Mouse (Mus musculus) cerebral cortex, adult 2 months (tissue): ENCODE results near the gene Ttc21a.

Experiments
- WGBS: fragments of 180-500 bp; shearing (Covaris S2); methylation state at CpG from one replicate; pipeline ENCODE4 v1.1.7; 2018; 5-methylcytosine and 5-hydroxymethylcytosine counted together

Ttc21a gene

GRCm38 (mm10) chr9:119996080-119996479 is 58.7 kb downstream of the Ttc21a start:
- 90% methylated on average over 4 of the region's 4 CpGs for WGBS

DNA sequence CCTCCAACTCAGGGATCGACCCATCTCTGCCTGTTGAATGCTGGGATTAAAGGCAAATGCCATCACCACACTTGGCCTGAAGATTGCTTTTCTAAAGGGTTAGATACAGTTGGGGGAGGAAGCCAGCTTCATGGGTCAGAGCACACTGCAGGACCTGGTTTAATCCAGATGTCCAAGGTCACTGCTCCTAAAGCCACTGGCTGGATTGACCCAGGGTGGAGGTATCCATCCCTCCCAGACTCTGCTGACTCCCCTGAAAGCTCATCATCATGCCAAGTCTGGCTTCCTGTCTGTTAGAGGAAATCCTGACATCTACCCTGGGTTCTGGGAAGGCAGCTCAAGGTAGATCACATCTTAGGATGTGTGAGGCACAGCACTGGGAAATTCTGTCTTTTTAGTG is 61.4 kb downstream of the Ttc21a start:
- WGBS: 85% methylated on average over 1 of the region's 1 CpGs

- 72% methylated on average over 6 of the region's 6 CpGs for WGBS
Measured at GRCm38 (mm10) chr9:119999636-120000035, 62.2 kb downstream of the Ttc21a start.

DNA sequence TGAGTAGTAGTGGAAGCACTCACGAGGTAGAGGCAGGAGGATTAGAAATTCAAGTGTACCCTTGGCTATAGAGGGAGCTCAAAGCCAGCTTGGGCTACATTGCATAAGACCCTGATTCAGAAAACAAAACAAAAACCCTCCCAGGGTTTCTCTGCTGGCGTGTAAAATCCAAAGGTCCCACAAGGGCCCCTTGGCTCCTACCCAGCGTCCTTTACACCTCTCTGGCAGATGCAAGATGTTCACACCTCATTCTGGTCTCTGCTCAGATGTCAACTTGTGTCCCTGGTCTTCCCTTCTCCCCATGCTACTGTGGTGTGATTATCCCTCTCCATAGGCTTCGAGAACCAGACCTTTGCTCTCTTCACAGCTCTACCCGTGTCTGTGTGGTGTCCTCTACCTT is 63.4 kb downstream of the Ttc21a start:
- WGBS: 87% methylated on average over 5 of the region's 5 CpGs

DNA sequence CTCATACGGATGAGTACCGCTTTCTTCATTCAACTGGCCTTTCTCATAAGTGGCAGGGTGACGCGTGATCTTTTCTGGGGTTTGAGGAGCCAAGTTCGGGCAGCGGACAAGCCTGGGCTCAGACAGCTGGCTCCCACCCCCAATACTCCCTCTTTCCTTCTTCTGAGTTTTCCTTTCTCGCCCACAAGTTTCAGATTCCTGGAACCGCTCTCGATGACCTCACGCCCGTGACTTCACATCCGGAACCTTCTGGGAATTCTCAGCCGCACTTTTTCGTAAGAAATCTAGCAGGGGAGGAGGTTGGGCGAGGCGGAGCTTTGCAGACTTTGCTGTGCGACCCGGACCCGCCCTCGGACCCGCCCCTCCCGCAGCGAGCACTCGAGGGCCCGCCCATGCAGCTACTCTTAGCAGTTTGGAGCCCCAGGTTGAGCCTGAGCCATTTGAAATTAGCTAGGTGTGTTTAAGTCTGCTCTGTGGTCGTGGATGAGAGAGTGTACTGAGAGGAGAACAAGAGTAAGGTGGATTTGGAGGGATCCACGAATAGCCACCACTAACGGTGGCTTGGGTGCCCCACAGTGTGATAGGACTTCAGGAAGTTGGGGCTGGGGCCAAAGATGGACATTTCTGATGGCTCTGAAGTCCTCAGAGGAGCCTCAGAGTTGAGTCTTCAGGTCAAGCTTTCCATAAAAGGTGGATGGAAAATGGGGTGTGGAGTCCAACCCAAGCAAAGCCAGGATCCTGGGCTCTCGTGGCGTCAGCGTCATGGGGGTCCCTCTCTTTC is 64.7 kb downstream of the Ttc21a start:
- 11% methylated on average over 31 of the region's 31 CpGs for whole genome bisulfite sequencing

- 94% methylated on average over 5 of the region's 5 CpGs for WGBS
Measured at GRCm38 (mm10) chr9:120002893-120003292, 65.5 kb downstream of the Ttc21a start.

DNA sequence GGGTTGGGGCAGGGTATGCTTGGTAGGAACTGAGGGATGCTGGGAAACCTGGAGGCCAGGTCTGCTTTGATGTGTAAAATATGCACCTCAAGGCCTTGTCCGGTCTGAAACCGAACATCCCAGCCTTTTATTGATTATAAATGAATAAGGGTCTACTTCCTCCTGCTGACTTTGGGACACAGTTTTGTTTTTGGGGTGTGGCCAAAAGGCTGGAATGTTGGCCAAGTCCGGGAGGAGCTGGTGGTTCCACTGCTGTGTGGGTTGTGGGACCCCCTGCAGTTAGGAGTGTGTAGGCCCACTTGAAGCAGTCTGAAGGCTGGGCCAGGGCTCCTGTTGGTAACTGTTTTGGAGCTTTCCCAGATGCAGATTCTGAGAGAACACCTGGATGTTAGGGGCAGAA is 68.5 kb downstream of the Ttc21a start:
- 71% methylated on average over 3 of the region's 3 CpGs for WGBS

GRCm38 (mm10) chr9:120007833-120008232 is 70.4 kb downstream of the Ttc21a start:
- WGBS: 100% methylated on average over 1 of the region's 1 CpGs

DNA sequence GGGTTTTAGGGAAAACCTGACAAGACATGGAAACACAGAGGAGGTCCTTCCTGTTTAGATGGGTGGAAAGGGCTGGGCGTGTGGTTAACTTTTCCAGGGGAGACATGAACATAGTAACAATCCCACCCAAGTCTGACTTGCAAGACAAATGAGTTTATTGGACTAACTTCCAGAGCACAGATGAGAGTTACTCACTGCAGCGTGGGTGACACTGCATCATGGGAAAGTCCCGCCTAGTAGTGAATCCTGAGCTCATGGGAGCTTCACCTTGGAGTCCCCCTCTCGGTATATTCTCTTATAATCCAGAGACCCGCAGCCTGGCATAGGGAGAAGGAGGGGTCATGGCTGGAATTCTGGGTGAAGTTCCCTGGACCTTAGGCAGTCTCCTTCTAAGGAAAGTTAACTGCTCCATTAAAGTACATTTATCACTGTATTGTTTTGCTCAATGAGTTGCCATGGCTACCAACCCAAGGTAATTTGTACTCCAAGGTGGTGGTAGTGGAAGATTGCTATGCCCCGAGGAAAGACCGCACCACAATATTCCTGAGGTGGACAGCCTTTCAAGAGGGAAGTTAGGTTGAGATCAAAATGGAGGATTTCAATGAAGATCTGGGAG is 71.9 kb downstream of the Ttc21a start:
- 76% methylated on average over 7 of the region's 7 CpGs for WGBS

- 96% methylated on average over 3 of the region's 3 CpGs for WGBS
Measured at GRCm38 (mm10) chr9:120009871-120010270, 72.5 kb downstream of the Ttc21a start.

GRCm38 (mm10) chr9:120010781-120011511 is 73.5 kb downstream of the Ttc21a start:
- WGBS: 3% methylated on average over 57 of the region's 60 CpGs

DNA sequence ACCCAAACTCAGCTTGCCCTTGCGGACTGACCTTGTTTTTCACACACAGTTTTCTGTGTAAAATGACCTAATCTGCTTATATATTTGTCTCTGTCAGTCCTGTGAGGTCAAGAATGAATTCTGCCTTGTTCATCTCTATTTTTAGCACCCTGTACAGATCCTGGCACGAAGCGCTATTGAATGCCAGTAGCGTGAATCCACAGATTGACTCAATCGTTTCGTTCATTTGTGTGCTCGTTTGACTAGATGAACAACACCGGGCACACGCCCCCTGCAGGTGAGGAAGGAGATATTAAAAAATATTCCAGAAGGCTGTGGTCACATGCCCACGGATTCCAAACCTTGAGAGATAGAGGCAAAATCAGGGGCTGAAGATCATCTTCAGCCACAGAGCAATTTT is 74.1 kb downstream of the Ttc21a start:
- under 1% methylated on average over 10 of the region's 10 CpGs for WGBS

DNA sequence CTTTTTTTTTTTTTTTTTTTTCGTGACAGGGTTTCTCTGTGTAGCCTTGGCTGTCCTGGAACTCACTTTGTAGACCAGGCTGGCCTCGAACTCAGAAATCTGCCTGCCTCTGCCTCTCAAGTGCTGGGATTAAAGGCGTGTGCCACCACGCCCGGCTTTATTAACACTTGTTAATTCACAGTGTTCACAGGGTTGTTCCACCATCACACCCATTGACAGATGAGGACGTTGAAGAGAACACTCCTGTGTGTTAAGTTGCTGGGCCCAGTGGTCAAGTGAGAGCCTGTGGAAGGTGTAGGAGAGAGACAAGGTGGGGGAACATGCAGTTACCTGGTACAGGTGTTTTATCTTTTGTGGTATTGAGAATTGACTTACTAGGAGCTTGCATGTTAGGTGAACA is 74.8 kb downstream of the Ttc21a start:
- 72% methylated on average over 6 of the region's 6 CpGs for WGBS

GRCm38 (mm10) chr9:120012781-120013180 is 75.4 kb downstream of the Ttc21a start:
- 61% methylated on average over 5 of the region's 5 CpGs for WGBS

GRCm38 (mm10) chr9:120013251-120013820 is 75.9 kb downstream of the Ttc21a start:
- WGBS: 58% methylated on average over 11 of the region's 11 CpGs

DNA sequence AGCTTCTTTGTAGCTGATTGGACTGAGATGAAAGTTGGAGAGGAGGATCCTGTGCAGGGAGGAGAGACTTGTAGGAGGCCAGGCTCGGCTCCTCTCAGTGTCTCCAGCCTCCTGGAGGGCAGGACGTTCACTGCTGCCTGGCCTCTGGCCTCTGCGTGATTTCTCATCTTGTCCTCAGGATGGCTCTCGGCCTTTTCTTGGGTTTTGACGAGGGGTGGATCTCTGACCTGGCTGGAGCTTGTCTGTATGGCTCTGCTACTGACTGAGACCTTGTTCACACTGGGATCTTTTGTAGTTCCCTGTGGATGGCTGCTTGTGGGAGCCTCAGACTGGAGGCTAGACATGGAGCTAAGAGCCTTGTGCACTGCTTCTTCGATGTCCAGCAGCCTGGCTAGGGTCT is 77.4 kb downstream of the Ttc21a start:
- 75% methylated on average over 6 of the region's 6 CpGs for WGBS

DNA sequence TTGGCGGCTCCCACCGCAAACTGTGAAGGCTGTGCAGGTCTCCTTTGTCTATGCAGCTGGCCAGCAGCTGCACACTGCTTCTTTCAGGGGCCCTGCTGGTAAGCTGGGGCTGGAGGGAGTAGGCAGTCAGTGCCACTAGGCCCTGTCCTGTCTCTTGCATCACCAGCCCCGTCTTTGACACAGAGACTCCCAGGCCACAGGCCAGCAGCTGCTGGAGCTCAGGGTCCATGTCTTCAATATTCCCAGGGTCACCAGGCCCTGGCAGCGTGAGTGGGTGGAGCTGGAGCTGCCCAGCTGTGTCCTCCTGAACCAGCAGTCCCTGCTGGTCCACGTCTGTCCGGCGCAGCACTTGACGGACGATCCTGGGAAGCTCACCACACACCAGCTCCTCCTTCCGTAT is 79.5 kb downstream of the Ttc21a start:
- 77% methylated on average over 10 of the region's 10 CpGs for WGBS
